Mouse (Mus musculus) neutrophil, adult 5-6 weeks (primary cell): Measurements from ENCODE around the gene Ankrd65. TPM values are rescaled to one million over a fixed set of nuclear protein-coding genes. Genes with fewer than 3 reads are reported as not detected.
"Not testable (repeated sequence)": the region's sequence is repeated elsewhere in the genome, so short reads cannot be mapped to it uniquely, and the experiment has no call there.

Experiments used
- ATAC-seq: fragments of 151-379, 151-347 bp; 2 replicates; pipeline ENCODE4 v1.8.0; 2017; ENCODE audit warnings: mild to moderate bottlenecking, moderate TSS enrichment; ENCODE audit not compliant: insufficient number of reproducible peaks, poor library complexity, low FRiP score, severe bottlenecking; ENCODE audit errors: extremely low read depth
- total RNA-seq: library from RNA; stranded (forward); fragments of 200-1000 nt; gene quantifications from 2 replicates; pipeline ENCODE4 v1.2.3, GENCODE M21; 2017

The Ankrd65 gene
- total RNA-seq: not detected in 2 replicates

- no peak for ATAC-seq
These were observed at the start of gene Ankrd65 for GRCm38 (mm10) chr4:155790021-155790489. TSS of gene Ankrd65 (plus strand) at chr4:155790439.

- not testable (repeated sequence) for ATAC-seq
These were observed 49.6 kb upstream of the Ankrd65 start for GRCm38 (mm10) chr4:155740681-155741080.

GRCm38 (mm10) chr4:155742684-155743083 lies 47.6 kb upstream of the Ankrd65 start:
- no peak for ATAC-seq

- no peak for ATAC-seq
These were observed 45.8 kb upstream of the Ankrd65 start for GRCm38 (mm10) chr4:155744474-155744873.

- ATAC-seq: no peak
These were observed 45.1 kb upstream of the Ankrd65 start for GRCm38 (mm10) chr4:155745136-155745535.

- ATAC-seq: no peak
These were observed 44.1 kb upstream of the Ankrd65 start for GRCm38 (mm10) chr4:155746036-155746548.

- no peak for ATAC-seq
These were observed 43.4 kb upstream of the Ankrd65 start for GRCm38 (mm10) chr4:155746575-155747490.

GRCm38 (mm10) chr4:155757011-155757410 lies 33.2 kb upstream of the Ankrd65 start:
- no peak for ATAC-seq

- 0 out of 2 replicates have a peak, but pooled peaks have one; percentile 25 for ATAC-seq
These were observed 30.2 kb upstream of the Ankrd65 start for GRCm38 (mm10) chr4:155759862-155760612.

- ATAC-seq: peak; percentile 98
These were observed 29.5 kb upstream of the Ankrd65 start, which contains the start of gene Atad3a for GRCm38 (mm10) chr4:155760613-155761355. TSS of gene Atad3a (minus strand) at chr4:155761093.

GRCm38 (mm10) chr4:155761356-155762099 lies 28.7 kb upstream of the Ankrd65 start:
- no peak for ATAC-seq

GRCm38 (mm10) chr4:155762357-155762756 lies 27.9 kb upstream of the Ankrd65 start:
- ATAC-seq: no peak

- ATAC-seq: no peak
These were observed 20.8 kb upstream of the Ankrd65 start for GRCm38 (mm10) chr4:155769496-155769879.

GRCm38 (mm10) chr4:155769880-155770512 lies 20.2 kb upstream of the Ankrd65 start:
- ATAC-seq: peak; percentile 71

- no peak for ATAC-seq
These were observed 19.6 kb upstream of the Ankrd65 start for GRCm38 (mm10) chr4:155770626-155771025.

- ATAC-seq: no peak
These were observed 18.5 kb upstream of the Ankrd65 start for GRCm38 (mm10) chr4:155771706-155772105.

- ATAC-seq: no peak
These were observed 17.5 kb upstream of the Ankrd65 start for GRCm38 (mm10) chr4:155772786-155773185.
